Mouse (Mus musculus) intestine, embryonic 16.5 days (tissue): ENCODE measurements around the gene 1700029H14Rik. TPM values are rescaled to one million over a fixed set of nuclear protein-coding genes. Genes with fewer than 3 reads are reported as not detected.

Source experiments
- ATAC-seq: fragments of 200-750 bp; cut with Nextera tagmentation; 2 replicates; pipeline ENCODE4 v1.8.0; 2017; ENCODE audit warnings: moderate TSS enrichment, moderate library complexity
- H3K27ac ChIP-seq: fragments of 300-500 bp; sonication (generic); 2 replicates; pipeline ENCODE4 v1.5.1; 2014; ENCODE audit warnings: mild to moderate bottlenecking, low read length
- H3K27me3 ChIP-seq: fragments of 300-500 bp; sonication (generic); replicated peaks from 2 replicates; pipeline ENCODE4 v1.6.1; 2014; ENCODE audit warnings: low read length, control low read depth, mixed read lengths; ENCODE audit not compliant: control insufficient read depth, insufficient read depth
- H3K36me3 ChIP-seq: fragments of 300-500 bp; sonication (generic); 2 replicates; pipeline ENCODE4 v1.6.1; 2014; ENCODE audit warnings: low read length, control low read depth; ENCODE audit not compliant: control insufficient read depth, insufficient read depth
- H3K4me1 ChIP-seq: fragments of 300-500 bp; sonication (generic); 2 replicates; pipeline ENCODE4 v1.6.1; 2014; ENCODE audit warnings: low read length, control low read depth, mixed read lengths; ENCODE audit not compliant: control insufficient read depth, insufficient read depth
- H3K4me2 ChIP-seq: fragments of 300-500 bp; sonication (generic); 2 replicates; pipeline ENCODE4 v1.6.1; 2014; ENCODE audit warnings: low read depth, low read length, control low read depth
- H3K4me3 ChIP-seq: fragments of 300-500 bp; sonication (generic); 2 replicates; pipeline ENCODE4 v1.5.1; 2014; ENCODE audit warnings: mild to moderate bottlenecking, low read length
- H3K9ac ChIP-seq: fragments of 300-500 bp; sonication (generic); 2 replicates; pipeline ENCODE4 v1.6.1; 2014; ENCODE audit warnings: low read depth, low read length
- H3K9me3 ChIP-seq: fragments of 300-500 bp; sonication (generic); 2 replicates; pipeline ENCODE4 v1.6.1; 2016; ENCODE audit warnings: low read length, control low read depth; ENCODE audit not compliant: control insufficient read depth
- WGBS: fragments of 180-500 bp; shearing (Covaris S2); extraction: QIAGEN DNeasy Blood & Tissue Kit; methylation state at CpG from one replicate; pipeline ENCODE4 v1.1.7; 2014; 5-methylcytosine and 5-hydroxymethylcytosine counted together
- polyA plus RNA-seq: library from polyadenylated mRNA; unstranded; fragments of >200 nt; fragmentation: Nextera tagmentation; extraction: Ambion mirVana; gene quantifications from 2 replicates; pipeline ENCODE4 v1.2.1, GENCODE M21; 2015

1700029H14Rik gene
- polyA plus RNA-seq, 1 experiment from 2014 or later = not detected

GRCm38 (mm10) chr8:13551574-13551830, 10.8 kb downstream of the 1700029H14Rik start:
- Histone ChIP-seq H3K36me3 (no peaks in the 10 kb centered on the region), H3K4me1 (peaks cover 6% of the 10 kb centered on the region; the same call in 1 of the 2 replicates), H3K4me2 (no peak overlapping the region), H3K9ac (no peak overlapping the region), H3K9me3 (no peaks in the 10 kb centered on the region), H3K27ac (no peak overlapping the region), H3K27me3 (no peaks in the 10 kb centered on the region), H3K4me3 (no peak overlapping the region)
- WGBS = 87% methylated on average over 6 of the region's 6 CpGs
- no peak for ATAC-seq

DNA sequence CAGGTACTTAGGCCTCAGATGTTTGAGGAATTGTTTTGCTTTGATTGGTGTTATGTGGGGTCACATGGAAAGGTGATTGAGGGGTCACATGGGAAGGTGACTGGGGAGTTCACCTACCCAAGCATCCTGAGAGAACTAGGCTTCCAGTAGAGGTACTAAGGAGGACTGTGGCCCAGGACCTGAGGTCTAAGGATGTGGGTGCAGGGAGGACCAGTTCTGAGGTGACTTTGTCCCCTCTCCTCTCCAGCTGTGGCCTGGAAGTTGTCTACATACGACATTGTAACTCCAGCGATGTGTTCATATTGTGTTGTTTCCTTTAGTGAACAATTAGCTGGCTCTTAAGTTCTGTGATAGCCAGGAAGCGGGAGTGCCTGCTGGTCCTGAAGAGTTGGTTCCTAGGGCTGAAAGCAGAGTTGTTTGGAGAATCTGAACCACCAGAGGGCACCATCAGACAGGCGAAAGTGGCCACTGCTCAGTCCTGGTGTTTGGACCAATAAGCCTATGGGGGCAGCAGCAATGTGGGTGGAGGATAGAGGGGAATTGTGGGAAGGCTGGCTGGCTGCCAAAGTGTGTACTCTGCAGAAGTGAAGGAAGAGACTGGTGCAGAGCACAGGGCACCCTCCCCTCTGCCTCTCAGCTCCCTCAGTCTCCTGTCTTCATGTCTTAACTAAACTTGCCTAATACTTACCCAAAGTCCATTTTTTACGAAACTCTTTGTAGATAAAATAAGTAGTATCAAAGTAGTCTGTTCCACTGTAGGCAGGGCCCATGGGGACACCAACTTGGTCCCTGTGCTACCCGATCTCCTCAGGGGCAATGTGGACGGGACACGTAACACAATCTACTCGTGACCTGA, 11.3 kb downstream of the 1700029H14Rik start:
- WGBS = 54% methylated on average over 9 of the region's 9 CpGs
- Histone ChIP-seq H3K9ac (no peak overlapping the region), H3K4me2 (no peak overlapping the region), H3K4me1 (peaks cover 6% of the 10 kb centered on the region; the same call in 1 of the 2 replicates), H3K9me3 (no peaks in the 10 kb centered on the region), H3K27ac (no peak overlapping the region), H3K36me3 (no peaks in the 10 kb centered on the region), H3K27me3 (no peaks in the 10 kb centered on the region), H3K4me3 (no peak overlapping the region)
- ATAC-seq = peak; percentile 96

- peak overlapping the region; percentile 6; the same call in 1 of the 2 replicates for H3K27ac ChIP-seq
Measured at GRCm38 (mm10) chr8:13548831-13549230, 13.4 kb downstream of the 1700029H14Rik start.

DNA sequence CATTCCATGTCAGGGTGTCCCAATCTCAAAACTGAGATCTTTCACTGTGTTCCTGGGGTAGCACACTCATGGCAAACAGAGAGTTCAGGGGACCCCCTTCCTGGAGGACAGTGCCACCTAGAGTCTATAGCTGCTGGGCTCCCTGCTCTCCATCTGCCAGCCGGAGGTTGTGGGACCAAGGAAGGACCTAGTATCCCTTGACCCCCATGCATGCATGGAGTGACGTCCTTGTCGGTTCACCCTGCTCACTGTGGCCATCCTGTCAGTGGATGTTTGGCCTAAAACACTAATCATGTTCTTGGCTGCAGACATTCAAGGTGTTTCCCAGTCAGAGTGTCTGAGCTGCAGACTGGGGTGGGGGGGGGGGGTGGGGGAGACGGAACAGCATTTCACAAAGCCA, 14.0 kb downstream of the 1700029H14Rik start:
- no peak overlapping the region for H3K27ac ChIP-seq
- no peaks in the 10 kb centered on the region for H3K36me3 ChIP-seq
- H3K9me3 ChIP-seq = no peaks in the 10 kb centered on the region
- no peak overlapping the region for H3K4me3 ChIP-seq
- H3K4me1 ChIP-seq = peaks cover 6% of the 10 kb centered on the region; the same call in 1 of the 2 replicates
- no peak overlapping the region for H3K9ac ChIP-seq
- H3K27me3 ChIP-seq = no peaks in the 10 kb centered on the region
- ATAC-seq = no peak
- no peak overlapping the region for H3K4me2 ChIP-seq
- WGBS = 42% methylated on average over 4 of the region's 4 CpGs

More at GRCm38 (mm10) chr8:13548831-13549230, 13.4 kb downstream of the 1700029H14Rik start:
- Histone ChIP-seq H3K4me3 (no peak overlapping the region), H3K4me2 (no peak overlapping the region), H3K4me1 (peaks cover 6% of the 10 kb centered on the region; the same call in 1 of the 2 replicates), H3K36me3 (no peaks in the 10 kb centered on the region), H3K27me3 (no peaks in the 10 kb centered on the region), H3K9me3 (no peaks in the 10 kb centered on the region), H3K9ac (peak overlapping the region; percentile 27)
- 48% methylated on average over 9 of the region's 9 CpGs for WGBS
- no peak for ATAC-seq

- Histone ChIP-seq H3K9ac (no peak overlapping the region), H3K4me2 (no peak overlapping the region), H3K9me3 (no peaks in the 10 kb centered on the region), H3K36me3 (no peaks in the 10 kb centered on the region), H3K4me1 (peaks cover 6% of the 10 kb centered on the region; the same call in 1 of the 2 replicates), H3K4me3 (no peak overlapping the region), H3K27ac (no peak overlapping the region), H3K27me3 (no peaks in the 10 kb centered on the region)
- WGBS = 80% methylated on average over 4 of the region's 4 CpGs
- ATAC-seq = no peak
Measured at GRCm38 (mm10) chr8:13546421-13546820, 15.8 kb downstream of the 1700029H14Rik start.

GRCm38 (mm10) chr8:13541526-13541925, 20.7 kb downstream of the 1700029H14Rik start:
- peaks cover 5% of the 10 kb centered on the region; the same call in 1 of the 2 replicates for H3K4me1 ChIP-seq
- no peak for ATAC-seq
- no peaks in the 10 kb centered on the region for H3K27me3 ChIP-seq
- WGBS = 72% methylated on average over 5 of the region's 5 CpGs
- H3K4me3 ChIP-seq = no peak overlapping the region
- H3K9me3 ChIP-seq = no peaks in the 10 kb centered on the region
- H3K9ac ChIP-seq = no peak overlapping the region
- no peak overlapping the region for H3K4me2 ChIP-seq
- no peak overlapping the region for H3K27ac ChIP-seq
- no peaks in the 10 kb centered on the region for H3K36me3 ChIP-seq

GRCm38 (mm10) chr8:13540122-13540521, 22.1 kb downstream of the 1700029H14Rik start:
- ATAC-seq = no peak
- Histone ChIP-seq H3K27me3 (no peaks in the 10 kb centered on the region), H3K9me3 (no peaks in the 10 kb centered on the region), H3K4me3 (no peak overlapping the region), H3K4me2 (no peak overlapping the region), H3K9ac (no peak overlapping the region), H3K36me3 (no peaks in the 10 kb centered on the region), H3K4me1 (peaks cover 5% of the 10 kb centered on the region; the same call in 1 of the 2 replicates), H3K27ac (no peak overlapping the region)
- WGBS = 84% methylated on average over 5 of the region's 5 CpGs

GRCm38 (mm10) chr8:13538821-13539220, 23.4 kb downstream of the 1700029H14Rik start:
- H3K4me2 ChIP-seq = no peak overlapping the region
- no peaks in the 10 kb centered on the region for H3K9me3 ChIP-seq
- H3K27me3 ChIP-seq = no peaks in the 10 kb centered on the region
- H3K27ac ChIP-seq = no peak overlapping the region
- WGBS = 66% methylated on average over 6 of the region's 6 CpGs
- peaks cover 5% of the 10 kb centered on the region; the same call in 1 of the 2 replicates for H3K4me1 ChIP-seq
- H3K36me3 ChIP-seq = no peaks in the 10 kb centered on the region
- peak; percentile 65 for ATAC-seq
- no peak overlapping the region for H3K9ac ChIP-seq
- H3K4me3 ChIP-seq = no peak overlapping the region

- Histone ChIP-seq H3K4me2 (no peak overlapping the region), H3K9ac (no peak overlapping the region), H3K36me3 (no peaks in the 10 kb centered on the region), H3K4me1 (peaks cover 14% of the 10 kb centered on the region), H3K27me3 (no peaks in the 10 kb centered on the region), H3K9me3 (no peaks in the 10 kb centered on the region), H3K4me3 (no peak overlapping the region), H3K27ac (no peak overlapping the region)
- WGBS = 48% methylated on average over 2 of the region's 2 CpGs
- ATAC-seq = no peak
Measured at GRCm38 (mm10) chr8:13537102-13537501, 25.2 kb downstream of the 1700029H14Rik start.
